Comparison of ENCODE assay signal across 13 mouse cellular contexts in the genomic region with DNA sequence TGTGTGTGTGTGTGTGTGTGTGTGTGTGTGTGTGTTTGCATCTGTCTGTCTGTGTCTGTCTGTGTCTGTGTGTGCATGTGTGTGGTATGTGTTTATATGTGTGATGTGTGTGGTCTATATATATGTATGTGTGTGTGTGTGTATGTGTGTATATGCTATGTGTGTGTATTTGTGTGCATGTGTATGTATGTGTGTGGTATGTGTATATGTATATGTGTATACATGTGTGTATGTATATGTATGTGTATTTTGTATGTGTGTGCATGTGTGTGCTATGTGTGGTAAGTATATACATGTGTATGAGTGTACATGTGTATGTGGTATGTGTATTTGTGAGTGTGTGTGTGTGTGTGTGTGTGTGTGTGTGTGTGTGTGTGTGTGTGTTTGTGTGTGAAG.
"Had no signal": no experiment of that assay in that cellular context is flagged by ENCODE, and none has a peak within 500 bp of the region (broad histone marks: within the 10 kb centered on the region; RNA-seq: fewer than 3 reads in every experiment).

No protein-coding gene starts in this region.

- ATAC-seq: intestine, embryonic 15.5 days had no signal

- H3K36me3 ChIP-seq: intestine, embryonic 15.5 days; kidney, embryonic 15.5 days; limb, embryonic 13.5 days; neural tube, embryonic 13.5 days had no signal

- DNase-seq: kidney, adult 2 months; kidney, postnatal 14 days; lung, adult 18-20 months; right cerebral cortex, postnatal 4 days; spleen, adult 18-20 months; thymus, adult 18-20 months; thymus, postnatal 25 days had no signal

- H3K27me3 ChIP-seq: intestine, embryonic 15.5 days; kidney, embryonic 15.5 days; limb, embryonic 13.5 days; neural tube, embryonic 13.5 days had no signal

- H3K4me2 ChIP-seq: intestine, embryonic 15.5 days; kidney, embryonic 15.5 days; limb, embryonic 13.5 days; neural tube, embryonic 13.5 days had no signal

- H3K9me3 ChIP-seq: intestine, embryonic 15.5 days; kidney, embryonic 15.5 days; limb, embryonic 13.5 days; neural tube, embryonic 13.5 days had no signal

- H3K27ac ChIP-seq: intestine, embryonic 15.5 days; kidney, embryonic 15.5 days; left cerebral cortex, adult 2 months; limb, embryonic 13.5 days; liver, embryonic 14.5 days; neural tube, embryonic 13.5 days had no signal

- H3K9ac ChIP-seq: intestine, embryonic 15.5 days; kidney, embryonic 15.5 days; limb, embryonic 13.5 days; liver, embryonic 14.5 days; neural tube, embryonic 13.5 days had no signal

- H3K4me3 ChIP-seq: intestine, embryonic 15.5 days; kidney, embryonic 15.5 days; left cerebral cortex, adult 2 months; limb, embryonic 13.5 days; neural tube, embryonic 13.5 days had no signal

- H3K4me1 ChIP-seq: intestine, embryonic 15.5 days; kidney, embryonic 15.5 days had no signal
